Mouse (Mus musculus): ENCODE data around the gene Usp18.

Usp18 gene

GRCm38 (mm10) chr6:121245127-121246036 lies at the start of gene Usp18:
Gene Usp18 (plus strand): TSS chr6:121245906.
- DNase-seq (ENCODE audit: low read depth, low spot score), result peak; percentile 8

- no peak for DNase-seq (ENCODE audit: low read depth, low spot score)
These were observed 47.8 kb upstream of the Usp18 start for GRCm38 (mm10) chr6:121197807-121198365.

GRCm38 (mm10) chr6:121200458-121200857 lies 45.2 kb upstream of the Usp18 start:
- no peak for DNase-seq (ENCODE audit: low read depth, low spot score)

- no peak for DNase-seq (ENCODE audit: low read depth, low spot score)
These were observed 43.7 kb upstream of the Usp18 start for GRCm38 (mm10) chr6:121202026-121202425.

- DNase-seq (ENCODE audit: low read depth, low spot score), result no peak
These were observed 39.2 kb upstream of the Usp18 start for GRCm38 (mm10) chr6:121206481-121206880.

- no peak for DNase-seq (ENCODE audit: low read depth, low spot score)
These were observed 36.1 kb upstream of the Usp18 start for GRCm38 (mm10) chr6:121209584-121209983.

- no peak for DNase-seq (ENCODE audit: low read depth, low spot score)
These were observed 35.4 kb upstream of the Usp18 start, which contains the start of gene Tuba8 for GRCm38 (mm10) chr6:121210149-121210925. Gene Tuba8 (plus strand): TSS chr6:121210696.

- DNase-seq (ENCODE audit: low read depth, low spot score), result no peak
These were observed 34.8 kb upstream of the Usp18 start for GRCm38 (mm10) chr6:121210926-121211289.

GRCm38 (mm10) chr6:121211743-121212142 lies 34.0 kb upstream of the Usp18 start:
- DNase-seq (ENCODE audit: low read depth, low spot score), result no peak

GRCm38 (mm10) chr6:121212988-121213387 lies 32.7 kb upstream of the Usp18 start:
- DNase-seq (ENCODE audit: low read depth, low spot score), result no peak

- no peak for DNase-seq (ENCODE audit: low read depth, low spot score)
These were observed 31.5 kb upstream of the Usp18 start for GRCm38 (mm10) chr6:121214221-121214620.

- DNase-seq (ENCODE audit: low read depth, low spot score), result no peak
These were observed 30.9 kb upstream of the Usp18 start for GRCm38 (mm10) chr6:121214667-121215330.

GRCm38 (mm10) chr6:121215336-121215735 lies 30.4 kb upstream of the Usp18 start:
- DNase-seq (ENCODE audit: low read depth, low spot score), result no peak

- DNase-seq (ENCODE audit: low read depth, low spot score), result no peak
These were observed 29.8 kb upstream of the Usp18 start for GRCm38 (mm10) chr6:121215896-121216295.

GRCm38 (mm10) chr6:121216589-121217255 lies 29.0 kb upstream of the Usp18 start:
- DNase-seq (ENCODE audit: low read depth, low spot score), result no peak

GRCm38 (mm10) chr6:121218002-121218401 lies 27.7 kb upstream of the Usp18 start:
- DNase-seq (ENCODE audit: low read depth, low spot score), result no peak

- no peak for DNase-seq (ENCODE audit: low read depth, low spot score)
These were observed 26.3 kb upstream of the Usp18 start for GRCm38 (mm10) chr6:121219406-121219805.

- no peak for DNase-seq (ENCODE audit: low read depth, low spot score)
These were observed 25.5 kb upstream of the Usp18 start for GRCm38 (mm10) chr6:121220181-121220580.

GRCm38 (mm10) chr6:121221876-121222597 lies 23.7 kb upstream of the Usp18 start:
- DNase-seq (ENCODE audit: low read depth, low spot score), result no peak

- DNase-seq (ENCODE audit: low read depth, low spot score), result no peak
These were observed 22.7 kb upstream of the Usp18 start for GRCm38 (mm10) chr6:121223001-121223400.
